Mouse (Mus musculus) right cerebral cortex, postnatal 36 days (tissue): ENCODE measurements at regions not wholly inside any gene's neighbourhood (a gene's known extent, or its start where the extent isn't known, plus 50 kb on each side); places are given as distances from the start of the nearest gene placed in this dataset.

ENCODE experiments used
- DNase-seq, 2 experiments: peaks; one replicate each; pipeline ENCODE4 v3.0.0; 2022; ENCODE audit warnings: low spot score in 2 of 2, mixed read lengths in 1 of 2

DNA sequence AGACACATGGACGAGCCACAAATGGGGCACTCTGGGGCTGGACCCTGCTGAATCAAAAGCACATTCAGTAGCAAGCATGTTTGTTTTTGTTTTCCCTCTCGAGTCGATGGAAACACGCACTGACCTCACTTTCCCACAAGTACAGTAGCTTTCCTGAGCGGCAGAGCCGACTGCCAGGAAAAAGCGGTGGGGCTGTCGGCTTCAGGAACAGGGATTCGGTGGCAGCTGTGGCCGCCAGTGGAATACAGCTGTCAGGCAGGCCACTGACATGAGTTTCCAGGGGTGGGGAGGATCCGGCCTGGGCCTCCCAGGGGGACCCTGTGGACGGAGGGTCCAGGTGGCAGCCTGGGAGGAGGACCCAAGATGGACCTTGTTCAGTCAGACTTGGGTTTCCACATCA, 157.0 kb downstream of the Fgf18 start:
- no peak for DNase-seq

DNA sequence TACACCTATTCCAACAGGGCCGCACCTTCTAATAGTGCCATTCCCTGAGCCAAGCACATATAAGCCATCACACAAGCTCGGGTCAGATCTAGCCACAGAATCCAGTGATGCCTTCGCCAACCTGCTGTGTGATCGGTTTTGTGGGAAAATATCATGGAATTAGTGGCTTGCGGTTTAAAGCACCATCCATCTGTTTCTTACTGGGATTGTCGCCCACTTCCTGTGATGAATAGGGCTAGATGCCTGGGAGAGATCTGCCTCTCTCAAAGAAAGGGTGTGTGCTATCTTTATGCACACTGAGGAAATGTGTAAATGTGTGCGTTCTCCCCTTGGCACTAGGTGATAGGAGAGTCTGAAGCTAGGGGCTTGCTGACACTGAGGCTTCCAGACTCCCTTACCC, 154.5 kb upstream of the Smim23 start:
- DNase-seq, result no peak

DNA sequence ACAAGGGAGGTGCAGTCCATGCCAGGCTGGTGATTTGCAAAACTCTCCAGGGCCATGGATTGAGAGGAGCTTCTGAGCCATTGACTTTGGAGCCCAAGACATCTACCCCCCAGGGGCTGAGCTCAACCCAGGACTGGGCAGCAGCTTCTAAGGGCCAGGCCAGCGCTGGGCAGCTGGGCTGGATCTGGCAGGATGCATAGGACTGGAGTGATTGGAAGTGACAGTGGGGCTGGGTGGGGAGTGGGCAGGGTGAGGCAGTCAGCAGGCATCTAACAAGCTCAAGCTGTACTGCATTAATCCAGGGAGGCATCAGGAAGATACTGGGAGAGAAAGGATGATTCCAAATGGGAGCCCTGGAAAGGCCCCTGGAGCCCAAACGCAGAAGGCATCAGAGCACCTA, 152.2 kb upstream of the Smim23 start:
- DNase-seq, result no peak

DNA sequence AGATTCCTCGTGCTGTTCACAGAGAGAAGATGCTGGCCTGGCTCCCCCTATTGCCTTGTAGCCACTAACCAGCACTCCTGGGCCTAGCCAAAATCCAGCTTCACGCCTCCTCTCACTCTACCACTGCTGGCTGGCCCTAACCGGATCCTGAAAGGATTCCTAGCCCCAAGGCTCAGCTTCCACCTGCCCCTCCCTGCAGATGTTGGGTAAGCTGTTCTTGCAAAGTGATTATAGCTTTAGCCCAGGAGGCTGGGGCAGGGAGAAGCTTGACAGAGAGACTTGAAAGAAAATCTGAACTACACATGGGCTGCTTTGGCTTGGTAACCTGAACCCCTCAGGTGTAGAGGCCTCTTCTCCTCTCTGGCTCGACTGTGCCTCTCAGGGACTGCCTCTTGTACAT, 149.0 kb upstream of the Smim23 start:
- DNase-seq, result no peak

DNA sequence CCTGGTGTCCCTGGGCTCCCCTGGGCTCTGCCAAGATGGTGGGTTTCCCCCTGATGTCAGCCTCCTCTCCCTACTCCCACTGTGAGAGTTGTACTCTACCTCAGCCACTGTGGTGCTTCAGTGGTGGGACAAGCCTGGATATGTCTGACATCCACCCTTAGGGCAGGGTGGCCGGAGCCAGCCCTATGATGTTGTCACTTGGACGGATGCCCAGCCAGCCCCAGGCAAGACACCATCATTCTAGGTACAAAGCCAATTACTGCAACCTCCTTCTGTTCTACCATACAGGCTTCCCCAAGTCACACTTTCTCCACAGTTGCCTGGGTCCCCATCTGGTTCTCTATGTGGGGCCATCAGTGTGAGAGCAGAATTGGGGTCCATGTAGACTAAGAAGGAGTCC, 141.0 kb upstream of the Smim23 start:
- DNase-seq, result no peak

DNA sequence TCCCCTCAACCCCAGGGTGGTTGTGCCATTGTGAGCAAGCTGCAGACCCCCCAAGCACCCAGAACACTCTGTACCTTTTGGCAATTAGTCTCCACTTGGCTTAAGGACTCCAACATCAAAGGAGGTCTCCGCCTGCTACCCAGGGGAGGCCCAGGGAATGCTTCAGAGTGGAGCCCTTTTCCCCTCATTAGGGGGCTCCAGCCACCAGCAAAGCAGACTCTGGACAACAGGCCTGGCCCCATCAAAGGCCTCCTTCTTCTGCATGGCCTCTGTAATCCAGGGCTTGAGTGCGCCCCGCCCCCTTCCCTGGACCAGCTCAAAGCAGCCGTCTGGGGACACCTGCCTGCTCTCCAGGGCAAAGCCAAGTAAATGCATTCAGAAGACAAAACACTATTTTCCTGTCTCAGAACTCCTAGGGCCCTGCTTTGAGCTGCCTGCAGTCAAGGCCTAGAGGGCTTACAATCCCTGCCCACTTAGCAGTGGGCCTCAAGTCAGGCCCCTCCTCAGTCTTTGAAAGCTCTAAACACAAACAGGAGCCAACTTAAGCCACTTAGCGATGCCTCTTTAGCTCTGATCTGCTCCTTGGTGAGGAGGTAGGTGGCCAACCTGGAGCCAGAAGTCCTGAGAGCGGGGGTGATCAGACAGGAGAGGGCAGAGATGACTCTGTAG, 139.4 kb upstream of the Smim23 start:
- DNase-seq, result peak in 1 of 2 experiments; percentile 16

DNA sequence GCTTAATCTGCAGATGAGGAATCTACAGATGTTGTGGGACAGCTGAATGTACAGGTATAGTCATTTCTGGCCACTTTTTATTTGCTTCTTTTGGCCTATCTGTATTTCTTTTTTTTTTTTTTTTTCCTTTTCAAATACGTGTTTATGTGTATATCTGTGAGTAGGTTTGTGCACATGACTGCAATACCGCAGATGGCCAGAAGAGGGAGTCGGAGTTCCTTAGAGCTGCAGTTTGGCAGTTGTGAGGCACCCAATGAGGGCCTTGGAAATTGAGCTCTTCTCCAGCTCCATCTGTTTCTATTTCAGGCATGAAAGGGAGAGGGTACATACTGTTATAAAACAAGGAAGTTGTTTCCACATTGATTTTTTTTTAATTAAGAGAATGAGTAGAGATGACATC, 137.2 kb upstream of the Smim23 start:
- DNase-seq, result no peak

DNA sequence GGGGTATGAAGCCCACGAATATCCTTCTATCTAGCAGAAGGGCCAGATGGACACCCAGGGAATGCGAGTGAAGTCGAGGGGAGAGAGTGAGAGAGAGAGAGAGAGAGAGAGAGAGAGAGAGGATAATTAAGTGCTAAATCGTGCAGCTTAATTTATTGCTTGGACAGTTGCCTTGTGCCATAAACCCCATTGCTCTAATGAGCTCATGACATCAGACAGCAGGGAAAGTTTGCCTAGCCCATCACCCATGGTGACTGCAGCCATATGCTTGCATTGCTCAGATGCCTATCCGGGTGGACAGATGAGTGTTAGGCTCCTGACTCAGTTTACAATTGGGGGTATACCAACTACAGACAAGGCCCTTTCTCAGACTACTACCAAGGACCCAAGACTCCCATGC, 134.6 kb upstream of the Smim23 start:
- no peak for DNase-seq

DNA sequence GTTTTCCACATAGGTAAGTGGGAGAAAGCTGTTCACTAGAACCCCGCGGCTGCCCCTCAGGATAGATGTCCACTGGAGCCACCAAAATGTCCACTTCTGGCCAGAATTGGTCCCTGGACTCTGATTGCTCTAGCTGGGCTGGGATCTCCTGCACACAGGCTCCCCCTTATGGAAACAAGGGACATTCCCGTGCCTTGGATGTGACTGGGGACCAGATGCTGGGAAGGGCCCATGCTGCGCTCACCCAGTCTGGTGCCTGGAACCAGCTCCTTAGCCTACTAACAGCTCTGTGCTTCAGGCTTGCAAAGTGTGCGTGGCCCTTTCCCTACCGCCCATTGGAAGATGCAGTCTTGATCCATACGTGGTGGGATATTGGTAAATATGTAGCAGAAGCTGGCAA, 132.6 kb upstream of the Smim23 start:
- peak in 1 of 2 experiments; percentile 34 for DNase-seq

DNA sequence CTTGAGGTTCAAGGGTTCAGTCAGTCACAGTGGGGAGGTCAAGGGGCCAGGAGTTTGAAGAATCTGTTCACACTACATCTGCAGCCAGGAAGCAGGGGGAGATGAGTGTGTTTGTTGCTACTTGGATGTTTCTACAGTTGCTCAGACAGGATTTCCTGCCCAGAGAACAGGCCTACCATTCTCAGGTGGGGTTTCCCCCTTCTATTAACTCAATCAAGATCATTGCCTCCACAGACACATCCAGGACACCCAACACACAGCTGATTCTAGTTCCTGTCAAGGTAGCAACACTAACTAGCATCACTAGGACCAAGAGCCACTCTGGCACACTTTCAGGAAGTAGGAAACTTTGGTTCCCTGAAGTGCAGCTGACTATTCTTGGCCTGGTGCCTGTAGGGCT, 127.9 kb upstream of the Smim23 start:
- no peak for DNase-seq

DNA sequence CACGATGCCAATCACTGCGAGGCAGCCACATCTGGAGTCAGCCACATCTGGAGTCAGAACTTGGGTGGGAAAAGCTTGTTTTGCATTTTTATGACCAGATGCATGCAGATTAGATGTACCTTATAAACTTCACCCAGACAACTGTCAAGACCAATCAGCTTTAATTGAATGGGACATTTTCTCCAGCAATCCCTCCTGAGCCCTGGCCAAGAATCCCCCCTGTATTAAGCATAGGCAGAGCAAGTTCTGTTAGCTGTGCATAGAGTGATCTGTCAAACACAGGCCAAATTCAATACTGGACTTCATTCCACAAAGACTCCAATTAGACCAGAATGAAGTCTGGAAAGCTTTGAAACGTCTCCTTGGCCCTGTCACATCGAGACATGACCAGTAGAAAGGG, 123.7 kb upstream of the Smim23 start:
- DNase-seq, result no peak

DNA sequence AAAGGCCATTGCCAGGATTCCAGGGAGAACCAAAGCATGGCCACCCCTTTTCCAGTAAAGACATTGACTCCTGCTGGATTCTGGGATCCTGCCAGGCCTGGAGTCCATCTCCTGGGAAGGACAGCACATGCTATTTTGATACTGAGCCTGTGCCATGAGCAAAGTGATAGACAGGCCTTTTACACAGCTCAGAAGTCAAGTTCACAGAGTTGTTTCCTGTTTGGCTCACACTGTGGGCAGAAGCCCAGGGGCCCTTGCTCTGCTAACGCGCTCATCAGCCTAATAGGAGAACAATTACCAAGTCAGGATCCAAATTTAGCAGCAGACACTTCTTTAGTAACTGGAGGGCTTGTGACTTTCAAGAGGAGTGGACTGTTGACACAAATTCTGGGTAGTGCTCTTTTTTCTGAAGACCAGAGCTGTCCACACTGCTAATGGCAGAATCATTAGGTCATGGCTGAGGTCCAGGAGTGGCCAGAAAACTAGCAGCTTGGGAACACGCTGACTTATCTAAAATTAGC, 122.1 kb upstream of the Smim23 start:
- DNase-seq, result no peak

DNA sequence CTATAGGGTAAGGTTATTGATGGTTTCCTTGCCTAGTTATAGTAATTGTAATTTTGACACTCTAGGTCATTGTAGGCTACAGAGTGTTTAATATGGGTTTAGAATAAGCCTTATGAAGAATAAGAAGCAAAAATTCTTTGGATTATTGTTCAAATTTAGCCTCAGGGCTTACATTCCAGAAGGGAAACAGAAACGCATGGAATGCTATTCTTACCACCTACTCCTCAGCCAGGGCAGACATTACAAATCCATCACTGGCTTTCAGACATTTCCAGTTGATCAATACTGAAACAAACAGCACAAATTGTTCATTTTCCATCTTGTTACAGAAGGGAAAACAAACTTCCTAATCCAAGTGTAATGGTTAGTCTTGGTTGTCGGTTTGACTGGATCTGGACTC, 120.7 kb upstream of the Smim23 start:
- no peak for DNase-seq

DNA sequence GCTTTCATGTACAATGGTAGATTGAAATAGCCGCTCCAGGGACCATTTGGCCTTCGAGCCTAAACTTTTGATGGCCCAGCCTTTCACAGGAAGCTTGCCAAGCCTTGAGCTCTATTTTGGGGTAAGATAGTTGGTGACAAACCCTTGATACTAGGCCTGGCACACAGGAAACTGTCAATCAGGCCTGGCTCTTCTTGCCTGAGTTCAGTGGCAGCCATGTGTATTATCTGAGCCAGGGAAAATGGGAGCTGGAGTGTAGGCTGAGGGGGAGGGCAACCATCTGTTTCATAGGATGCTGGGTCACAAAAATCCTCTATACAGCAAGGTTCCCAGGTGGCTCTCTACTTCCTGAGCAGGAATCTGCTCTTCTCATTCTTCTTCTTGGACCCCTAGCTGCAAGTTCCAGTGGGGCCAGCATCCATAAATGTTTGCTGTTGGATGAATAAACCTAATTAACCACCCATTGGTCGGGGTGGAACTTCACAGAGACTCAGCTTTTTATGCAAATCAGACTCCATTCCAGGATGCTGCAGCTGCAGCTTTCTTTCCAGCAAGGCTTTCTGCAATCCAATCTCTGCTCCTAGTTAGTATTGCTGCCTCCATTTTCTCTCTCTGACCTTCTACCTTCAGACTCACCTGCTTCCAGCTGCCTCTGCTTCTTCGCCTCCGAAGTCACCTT, 117.1 kb upstream of the Smim23 start:
- DNase-seq, result peak; percentile 20 to 44

DNA sequence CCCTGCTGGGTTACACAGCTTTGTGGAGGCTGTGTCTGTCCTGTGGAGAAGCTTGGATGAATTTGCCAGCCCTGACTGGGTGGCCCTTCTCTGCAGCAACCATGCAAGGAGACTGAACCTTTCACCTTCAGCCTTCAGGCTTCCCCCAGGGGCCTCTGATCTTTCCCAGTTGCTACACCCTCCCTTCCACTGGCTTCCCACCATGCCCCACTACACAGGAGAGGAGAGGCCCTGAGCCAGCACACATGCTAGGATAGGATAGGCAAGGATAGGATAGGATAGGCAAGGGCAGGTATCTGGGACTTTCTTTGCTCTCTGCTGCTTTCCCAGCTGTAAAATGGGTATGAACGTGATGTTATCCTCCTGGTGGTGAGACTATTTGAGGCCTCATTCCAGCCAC, 114.7 kb upstream of the Smim23 start:
- DNase-seq, result no peak

DNA sequence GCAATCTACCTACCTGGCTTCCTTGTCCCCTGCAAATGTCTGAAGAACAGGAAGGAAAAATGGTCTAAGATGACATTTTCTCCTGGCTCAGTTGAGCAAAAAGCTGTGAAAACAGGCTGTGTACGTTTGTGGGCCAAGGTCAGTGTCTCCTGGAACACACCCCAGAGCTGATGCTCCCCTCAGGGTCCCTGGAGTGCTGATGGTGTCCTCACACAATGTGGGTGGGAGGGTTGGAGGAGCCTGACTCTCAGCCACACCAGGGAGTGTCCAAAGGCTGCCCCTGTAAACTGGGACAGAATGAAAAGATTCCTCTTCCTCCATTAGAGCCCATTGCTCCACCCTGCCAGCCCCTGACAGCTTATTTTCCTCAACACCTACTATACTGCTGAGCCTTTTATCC, 112.8 kb upstream of the Smim23 start:
- no peak for DNase-seq

DNA sequence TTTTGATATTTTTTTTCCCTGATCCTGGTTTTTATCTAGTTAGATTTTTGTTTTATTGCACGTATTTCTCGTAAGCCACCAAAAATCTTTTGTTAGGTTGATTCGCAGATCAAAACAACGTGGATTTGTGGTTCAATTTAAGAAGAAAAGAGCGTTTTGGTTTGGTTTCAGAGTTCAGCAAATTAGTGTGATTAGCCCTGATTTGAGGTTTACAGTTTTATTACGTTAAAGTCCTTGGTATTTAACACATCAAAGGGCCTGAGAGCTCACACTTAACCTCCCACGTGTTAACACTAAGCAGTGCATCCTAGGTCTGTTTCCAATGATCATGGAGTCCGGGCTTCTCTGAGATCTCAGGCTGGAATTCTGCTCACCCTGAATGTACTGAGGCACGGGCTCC, 107.5 kb upstream of the Smim23 start:
- DNase-seq, result no peak

DNA sequence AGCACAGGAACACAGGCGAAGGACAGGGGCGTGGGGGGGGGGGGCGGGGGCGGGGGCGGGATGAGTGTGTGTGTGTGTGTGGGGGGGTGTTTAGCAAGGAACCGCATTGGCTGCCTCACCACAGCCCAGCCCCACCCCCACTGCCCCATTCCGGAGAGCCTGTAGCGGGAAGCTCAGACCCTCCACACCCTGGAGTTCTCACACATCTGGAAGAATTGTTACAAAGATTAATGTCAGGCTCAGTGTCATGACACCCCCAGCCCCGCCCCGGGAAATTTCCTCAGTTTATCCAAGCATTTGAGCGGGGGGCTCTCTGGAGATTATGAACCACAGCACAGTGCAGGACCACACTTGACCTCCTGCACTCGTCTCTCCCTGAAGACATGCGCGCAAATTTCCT, 106.6 kb upstream of the Smim23 start:
- DNase-seq, result no peak

DNA sequence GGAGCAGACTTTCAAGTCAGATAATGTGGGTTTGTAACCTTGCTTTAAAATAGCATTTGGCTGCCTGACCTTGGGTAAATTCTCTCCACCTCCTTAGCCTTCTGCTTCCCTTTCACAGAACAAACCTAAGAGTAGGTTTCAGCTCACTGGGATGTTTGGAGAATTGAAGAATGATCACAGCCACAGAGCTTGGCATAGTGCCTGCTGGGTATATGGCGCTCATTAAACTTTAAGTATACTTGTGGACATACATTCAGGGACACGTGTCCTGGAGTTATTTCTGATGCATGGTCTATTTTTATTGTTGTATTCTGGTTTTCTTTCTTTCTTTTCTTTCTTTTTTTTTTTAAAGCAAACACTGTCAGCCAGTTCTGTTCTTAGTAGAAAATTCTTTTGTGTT, 104.4 kb upstream of the Smim23 start:
- DNase-seq, result no peak

DNA sequence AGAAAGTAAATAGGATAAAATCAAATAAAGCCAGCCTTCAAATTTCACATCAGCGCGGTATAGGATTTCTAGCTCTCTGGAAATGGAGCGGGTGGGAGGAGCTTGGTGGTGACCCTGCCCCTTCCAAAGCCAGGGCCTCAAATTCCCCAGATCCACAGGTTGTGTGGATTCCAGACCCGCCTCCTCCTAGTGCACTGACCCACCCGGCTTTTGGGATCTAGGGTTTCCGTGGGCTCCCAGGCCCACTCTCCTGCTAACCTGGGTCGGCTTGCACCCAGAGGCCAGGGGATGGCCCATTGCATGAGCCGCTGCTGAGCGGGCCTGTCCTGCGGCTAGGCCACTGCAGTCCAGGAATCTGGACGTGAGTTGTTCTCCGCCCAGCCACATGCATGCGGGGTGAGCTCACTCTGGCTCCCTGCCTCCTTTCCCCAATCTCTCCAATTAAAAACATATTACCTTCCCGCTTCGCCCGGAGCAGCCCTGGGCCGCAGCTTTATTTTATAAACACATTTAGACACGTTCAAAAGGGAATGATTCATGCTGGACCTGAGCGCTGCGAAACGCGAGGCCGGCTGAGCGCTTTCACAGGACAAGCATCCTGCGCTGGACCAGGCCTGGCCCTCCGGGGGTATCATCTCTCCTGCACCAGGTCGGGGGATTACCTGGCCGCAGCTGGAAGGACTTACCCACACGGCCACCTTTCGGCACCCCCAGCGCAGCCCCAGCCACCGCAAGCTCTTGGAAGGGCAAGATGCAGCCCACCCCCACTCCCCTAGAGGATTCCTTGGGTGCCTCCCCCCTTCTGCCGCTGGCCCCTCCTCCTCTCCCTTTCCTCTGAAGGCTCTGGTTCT, 101.2 kb upstream of the Smim23 start:
- no peak for DNase-seq

DNA sequence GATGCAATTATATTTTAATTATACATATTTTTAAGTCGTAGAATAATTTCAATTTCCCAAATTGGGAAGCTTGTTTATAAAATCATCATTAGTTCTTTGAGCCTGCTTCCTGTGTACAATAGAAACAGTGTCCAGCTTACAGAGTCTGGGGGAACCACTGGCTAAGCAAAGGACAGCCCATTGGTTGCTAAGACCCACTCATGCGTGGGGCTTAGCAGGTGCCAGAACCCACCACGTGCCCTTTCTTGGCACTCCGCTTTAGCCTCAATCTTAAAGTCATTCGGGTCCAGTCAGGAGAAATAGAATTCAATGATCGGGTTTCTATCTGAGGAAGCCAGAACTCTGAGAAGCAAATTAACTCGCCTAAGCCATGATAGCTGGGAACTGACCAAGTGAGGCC, 100.5 kb upstream of the Smim23 start:
- DNase-seq, result no peak

DNA sequence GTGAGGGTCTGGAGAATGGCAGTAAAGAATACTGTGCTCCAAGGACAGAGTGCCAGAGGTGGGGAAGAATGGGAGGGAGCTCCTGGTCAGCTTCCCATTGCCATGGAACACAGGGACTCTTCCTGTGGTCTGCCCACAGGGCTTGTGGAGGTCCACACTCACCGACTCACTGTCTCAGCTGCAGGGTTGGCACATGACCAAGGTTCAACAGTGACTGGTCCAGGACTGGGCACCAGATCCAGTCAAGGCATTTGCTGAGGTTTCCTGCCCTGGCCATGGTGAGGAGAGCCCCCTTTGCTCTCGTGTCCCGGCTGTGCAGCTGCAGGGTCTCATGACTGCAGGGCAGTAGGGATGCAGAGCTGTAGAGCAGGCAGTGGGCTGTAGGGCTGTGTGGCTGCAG, 88.7 kb upstream of the Smim23 start:
- DNase-seq, result no peak

DNA sequence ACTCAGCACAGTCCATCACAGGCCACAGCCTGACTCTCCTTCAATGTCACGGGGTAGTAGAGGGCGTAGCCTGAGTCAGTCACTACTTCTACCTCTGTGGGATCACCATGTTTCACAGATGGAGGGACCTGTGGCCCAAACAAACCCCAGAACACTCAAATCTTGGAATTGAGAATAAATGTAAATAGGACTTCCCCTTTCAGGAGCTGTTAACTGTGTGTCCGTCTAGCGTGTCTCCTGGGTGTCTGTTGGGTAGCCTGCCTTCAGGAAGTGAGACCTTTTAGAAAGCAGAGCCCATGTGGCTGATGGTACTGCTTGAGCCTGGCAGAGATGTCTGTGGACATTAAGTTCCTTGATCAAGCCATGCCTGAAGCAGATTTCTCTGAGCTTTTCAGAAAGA, 87.4 kb upstream of the Smim23 start:
- DNase-seq, result no peak
